Mouse (Mus musculus) ovary, adult 18-20 months (tissue): Measurements from ENCODE around the gene Zkscan5.
"Not testable (repeated sequence)": the region's sequence is repeated elsewhere in the genome, so short reads cannot be mapped to it uniquely, and the experiment has no call there.

Experiments
- DNase-seq: peaks from one replicate; pipeline ENCODE4 v3.0.0; 2022; ENCODE audit warnings: low spot score, mixed read lengths

The Zkscan5 gene

GRCm38 (mm10) chr5:145203936-145204691, at the start of gene Zkscan5:
Zkscan5 (plus strand) TSS chr5:145204562.
- DNase-seq, result peak; percentile 98

GRCm38 (mm10) chr5:145161361-145161760, 43.0 kb upstream of the Zkscan5 start:
- no peak for DNase-seq

- no peak for DNase-seq
These were observed 39.7 kb upstream of the Zkscan5 start for GRCm38 (mm10) chr5:145164710-145165109.

- no peak for DNase-seq
These were observed 39.2 kb upstream of the Zkscan5 start for GRCm38 (mm10) chr5:145165184-145165583.

GRCm38 (mm10) chr5:145166536-145167305, 37.6 kb upstream of the Zkscan5 start, which contains the start of the genes Ptcd1 and Cpsf4:
Ptcd1 (minus strand) TSS chr5:145167108.
Cpsf4 (plus strand) TSS chr5:145167213.
- peak; percentile 97 for DNase-seq

- DNase-seq, result no peak
These were observed 37.1 kb upstream of the Zkscan5 start for GRCm38 (mm10) chr5:145167306-145167661.

- DNase-seq, result no peak
These were observed 25.8 kb upstream of the Zkscan5 start for GRCm38 (mm10) chr5:145178461-145178980.

GRCm38 (mm10) chr5:145185244-145185643, 19.1 kb upstream of the Zkscan5 start:
- no peak for DNase-seq

GRCm38 (mm10) chr5:145189416-145189815, 14.9 kb upstream of the Zkscan5 start:
- no peak for DNase-seq

- DNase-seq, result no peak
These were observed 14.0 kb upstream of the Zkscan5 start for GRCm38 (mm10) chr5:145190373-145190772.

- DNase-seq, result peak; percentile 80
These were observed 13.2 kb upstream of the Zkscan5 start for GRCm38 (mm10) chr5:145190875-145191798.

GRCm38 (mm10) chr5:145191962-145192361, 12.4 kb upstream of the Zkscan5 start, which contains the start of gene Atp5j2:
Atp5j2 (minus strand) TSS chr5:145192062.
- DNase-seq, result no peak

GRCm38 (mm10) chr5:145200387-145200786, 4.0 kb upstream of the Zkscan5 start:
- no peak for DNase-seq

- DNase-seq, result peak; percentile 47
These were observed 2.9 kb upstream of the Zkscan5 start, which contains the start of gene Zkscan14 for GRCm38 (mm10) chr5:145201321-145201991. Zkscan14 (minus strand) TSS chr5:145201868.

GRCm38 (mm10) chr5:145202446-145202845, 1.9 kb upstream of the Zkscan5 start:
- DNase-seq, result no peak

- no peak for DNase-seq
These were observed 679 bp downstream of the Zkscan5 start for GRCm38 (mm10) chr5:145205041-145205440.

GRCm38 (mm10) chr5:145207385-145207784, 3.0 kb downstream of the Zkscan5 start:
- no peak for DNase-seq

GRCm38 (mm10) chr5:145207954-145208353, 3.6 kb downstream of the Zkscan5 start:
- no peak for DNase-seq

GRCm38 (mm10) chr5:145208391-145208790, 4.0 kb downstream of the Zkscan5 start:
- not testable (repeated sequence) for DNase-seq

GRCm38 (mm10) chr5:145211340-145211739, 7.0 kb downstream of the Zkscan5 start:
- DNase-seq, result no peak

GRCm38 (mm10) chr5:145212216-145212615, 7.9 kb downstream of the Zkscan5 start:
- no peak for DNase-seq
